Mouse (Mus musculus) thymus, postnatal 10 days (tissue): Measurements from ENCODE around the gene Tmem198b.
"Not testable (repeated sequence)": the region's sequence is repeated elsewhere in the genome, so short reads cannot be mapped to it uniquely, and the experiment has no call there.

Experiments used
- DNase-seq, 2 experiments: peaks; one replicate each; pipeline ENCODE4 v3.0.0; 2021; ENCODE audit warnings: low spot score in 2 of 2

The Tmem198b gene

DNA sequence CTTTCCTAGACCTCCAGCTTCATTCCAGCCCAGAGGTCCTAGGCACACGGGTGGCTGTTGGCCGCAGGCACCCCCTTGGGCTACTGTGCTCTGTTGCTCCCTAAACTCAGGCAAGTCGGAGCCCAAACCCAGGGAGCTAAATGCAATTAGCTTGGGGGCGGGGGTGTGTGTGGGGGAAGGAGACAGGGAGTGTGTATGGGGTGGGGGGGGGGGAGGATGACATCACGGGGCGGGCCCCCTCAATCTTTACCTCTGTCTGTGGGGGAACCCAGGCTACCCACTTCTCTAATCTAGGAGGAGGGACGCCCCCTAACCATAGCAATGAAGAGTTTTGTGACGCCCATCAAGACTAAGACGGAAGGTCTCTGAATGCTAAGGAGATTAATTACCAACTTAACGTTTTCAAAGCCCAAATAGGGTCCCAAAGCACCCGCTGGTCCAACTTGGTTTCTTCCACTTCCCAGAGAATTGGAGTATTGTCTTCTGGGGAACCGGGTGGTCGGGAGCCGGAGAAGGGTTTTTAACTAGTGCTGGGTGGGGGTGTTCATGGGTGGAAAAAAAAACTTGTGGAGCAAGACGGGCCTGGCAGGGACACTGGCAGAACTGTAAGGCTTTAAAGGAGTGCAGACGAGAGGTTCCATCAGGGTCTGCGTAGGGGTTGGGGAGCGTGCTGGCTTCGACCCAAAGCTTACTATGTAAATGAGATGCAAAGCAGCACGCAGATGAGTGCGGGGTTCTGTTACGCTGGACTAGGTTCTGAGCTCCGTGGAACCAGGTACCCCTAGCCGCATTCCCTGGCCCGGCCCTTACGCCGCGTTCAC, at the start of gene Tmem198b:
TSS of gene Tmem198b (minus strand) at position 100 of the 821 bp plus-strand sequence.
- DNase-seq, result peak; percentile 45 to 49

DNA sequence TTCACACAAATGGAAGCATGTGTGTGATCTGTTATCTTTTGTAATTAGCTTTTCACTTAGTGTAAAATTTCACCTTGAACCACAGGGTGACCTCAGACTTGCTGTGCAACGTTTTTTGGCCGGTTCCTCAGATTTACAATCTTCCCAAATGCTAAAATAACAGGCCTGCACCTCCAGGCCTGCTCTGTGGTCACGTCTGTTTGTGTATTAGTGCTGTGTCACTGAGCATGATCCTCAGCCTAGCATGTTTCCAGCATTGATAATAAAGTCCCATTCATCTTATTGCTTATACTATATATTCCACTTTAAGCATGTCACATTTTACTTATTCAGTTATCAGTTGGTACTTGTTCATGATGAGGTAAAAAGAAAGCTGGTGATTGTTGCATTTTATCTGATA, 46.2 kb upstream of the Tmem198b start:
- DNase-seq, result no peak

DNA sequence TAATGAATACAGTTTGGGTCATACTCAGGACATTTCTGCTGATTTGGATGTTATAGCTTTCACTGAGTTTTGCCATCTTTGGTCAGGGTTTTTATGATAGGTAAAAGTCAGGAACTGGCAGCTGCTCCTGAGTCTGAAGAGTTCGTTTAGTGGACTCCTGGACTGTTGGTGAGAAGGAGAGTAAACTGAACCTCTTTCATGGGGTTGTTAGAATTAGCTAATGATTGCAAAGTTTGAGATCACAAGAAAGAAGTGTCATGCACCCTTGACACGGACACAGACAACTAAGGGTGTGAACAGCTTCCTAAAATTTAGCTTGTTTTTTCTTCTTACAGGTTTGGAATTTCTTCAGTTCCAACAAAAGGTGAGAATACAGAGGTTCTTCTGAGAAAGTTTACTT, 44.3 kb upstream of the Tmem198b start:
- no peak for DNase-seq

DNA sequence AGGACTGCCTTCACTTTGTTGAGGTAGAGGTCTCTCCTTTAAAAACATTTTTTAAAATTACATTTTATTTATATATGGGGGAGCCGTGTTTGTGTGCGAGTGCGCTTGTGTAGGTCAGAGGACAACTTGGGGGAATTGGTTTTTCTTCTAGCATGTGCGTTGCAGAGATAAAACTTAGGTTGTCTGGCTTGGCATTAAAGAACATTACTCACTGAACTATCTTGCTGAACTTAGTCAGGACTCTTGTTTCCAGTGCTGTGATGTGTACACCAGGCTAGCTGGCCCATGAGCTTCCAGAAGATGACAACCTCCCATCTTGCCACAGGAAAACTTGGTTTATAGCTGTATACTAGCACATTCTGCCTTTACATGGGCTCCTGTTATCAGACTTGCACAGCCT, 42.5 kb upstream of the Tmem198b start:
- DNase-seq, result no peak

GRCm38 (mm10) chr10:128845516-128845915, 41.3 kb upstream of the Tmem198b start:
- DNase-seq, result no peak

- no peak for DNase-seq
These were observed 39.1 kb upstream of the Tmem198b start for GRCm38 (mm10) chr10:128843260-128843659.

- DNase-seq, result no peak
These were observed 36.4 kb upstream of the Tmem198b start for GRCm38 (mm10) chr10:128840612-128841011.

DNA sequence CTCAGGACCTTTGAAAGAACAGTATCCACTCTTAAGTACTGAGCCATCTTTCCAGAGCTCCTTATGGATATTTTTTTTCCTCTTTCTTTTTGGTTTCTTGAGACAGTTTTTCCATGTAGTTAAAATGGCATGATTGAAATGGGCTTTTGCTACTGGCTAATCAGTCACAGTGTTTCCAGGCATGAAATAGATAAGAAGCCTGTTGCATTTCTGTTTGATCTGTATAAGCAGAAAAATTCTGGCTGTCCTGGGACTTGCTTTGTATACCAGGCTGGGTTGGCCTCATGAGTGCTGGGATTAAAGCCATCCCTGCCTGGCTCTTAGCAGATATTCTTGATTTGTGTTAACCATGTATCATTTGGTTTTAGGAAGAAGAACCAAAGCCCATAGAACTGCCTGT, 35.3 kb upstream of the Tmem198b start:
- no peak for DNase-seq

GRCm38 (mm10) chr10:128837400-128837799, 33.2 kb upstream of the Tmem198b start:
- DNase-seq, result no peak

DNA sequence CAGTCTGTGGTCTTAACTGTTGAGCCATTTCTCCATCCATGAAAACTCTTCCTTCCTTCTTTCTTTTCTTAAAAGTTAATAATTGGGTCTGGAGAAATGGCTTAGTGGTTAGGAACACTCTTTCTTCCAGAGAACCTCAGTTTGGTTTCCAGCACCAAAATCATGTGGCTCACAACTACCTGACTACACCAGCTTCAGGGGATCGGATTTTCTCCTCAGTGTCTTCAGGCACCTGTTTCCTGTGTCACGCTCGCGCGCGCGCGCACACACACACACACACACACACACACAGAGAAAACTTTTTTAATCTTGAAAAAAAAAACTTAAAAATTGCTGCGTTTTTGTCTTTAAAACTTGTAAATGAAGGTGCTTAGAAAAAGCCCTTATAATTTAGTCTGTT, 19.7 kb upstream of the Tmem198b start:
- no peak for DNase-seq

DNA sequence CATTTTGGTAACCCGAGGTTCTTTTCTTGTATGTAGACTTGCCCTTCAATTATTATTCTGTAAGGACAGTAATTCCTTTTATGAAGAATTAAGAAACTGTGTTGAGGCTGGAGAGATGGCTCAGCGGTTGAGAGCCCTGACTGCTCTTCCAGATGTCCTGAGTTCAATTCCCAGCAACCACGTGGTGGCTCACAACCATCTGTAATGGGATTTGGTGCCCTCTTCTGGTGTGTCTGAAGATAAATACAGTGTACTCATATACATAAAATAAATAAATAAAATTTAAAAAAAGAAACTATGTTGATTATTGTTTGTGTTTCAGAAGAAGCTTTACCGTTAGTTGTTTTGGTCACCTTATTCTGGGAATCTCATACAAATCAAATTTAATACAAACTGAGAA, 18.9 kb upstream of the Tmem198b start:
- DNase-seq, result not testable (repeated sequence)

GRCm38 (mm10) chr10:128822135-128822534, 18.0 kb upstream of the Tmem198b start:
- no peak for DNase-seq

DNA sequence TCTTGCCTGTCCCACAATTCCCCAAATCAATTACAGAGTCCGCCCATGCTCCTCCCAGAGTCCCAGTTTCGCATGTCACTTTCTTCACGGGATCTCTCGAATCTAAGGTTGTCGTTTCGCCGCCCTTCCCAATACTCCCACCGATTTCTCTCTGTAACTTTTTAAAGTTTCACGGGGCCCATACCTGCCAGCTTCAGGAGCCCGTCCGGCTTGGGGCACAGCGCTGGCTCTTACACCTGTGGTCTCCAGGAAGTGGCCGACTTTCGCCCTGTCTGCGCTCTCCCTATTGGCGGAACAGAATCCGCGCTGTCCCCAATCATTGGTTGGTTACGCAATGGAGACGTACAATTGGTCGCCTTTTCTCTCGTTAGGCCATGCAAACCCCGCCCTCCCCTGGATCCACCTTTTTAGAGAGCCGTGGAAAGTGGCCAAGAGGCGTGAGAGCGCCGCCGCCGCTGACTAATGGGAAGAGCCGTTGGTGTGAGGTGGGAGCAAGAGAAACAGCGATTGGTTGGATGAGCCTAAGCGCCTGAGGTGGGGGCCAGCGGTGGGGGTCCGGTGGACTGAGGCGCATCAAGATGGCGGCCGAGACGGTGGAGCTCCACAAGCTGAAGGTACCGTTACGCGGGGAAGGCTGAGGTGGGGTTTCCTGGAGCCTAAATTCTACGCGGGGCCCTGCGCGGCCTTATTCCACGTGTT, 17.3 kb upstream of the Tmem198b start, which contains the start of gene Ormdl2:
TSS of gene Ormdl2 (minus strand) at position 288 of the 699 bp plus-strand sequence.
- DNase-seq, result peak; percentile 88 to 91

DNA sequence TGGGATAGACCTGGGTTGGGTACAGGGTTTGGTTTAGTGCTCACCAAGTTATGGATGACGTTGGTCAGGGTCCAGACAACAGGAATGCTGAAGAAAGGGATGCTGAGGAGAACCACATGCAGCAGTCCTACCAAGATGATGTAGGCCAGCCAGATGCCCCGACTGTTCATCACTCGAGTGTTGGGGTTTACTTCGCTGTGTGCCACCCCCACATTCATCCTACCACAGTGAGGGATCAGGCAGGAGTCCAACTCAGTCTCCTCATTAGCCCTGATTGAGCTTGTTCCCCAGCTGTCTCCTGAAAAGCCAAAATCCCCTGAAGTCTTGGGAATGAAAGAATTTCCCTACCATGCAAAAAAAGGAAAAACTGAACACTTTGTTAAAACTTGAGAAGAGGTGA, 16.0 kb upstream of the Tmem198b start:
- no peak for DNase-seq

GRCm38 (mm10) chr10:128817033-128817432, 12.9 kb upstream of the Tmem198b start, which contains the start of gene Sarnp:
Sarnp (plus strand) TSS chr10:128817333.
- DNase-seq, result no peak

GRCm38 (mm10) chr10:128807018-128807417, 2.8 kb upstream of the Tmem198b start:
- no peak for DNase-seq

DNA sequence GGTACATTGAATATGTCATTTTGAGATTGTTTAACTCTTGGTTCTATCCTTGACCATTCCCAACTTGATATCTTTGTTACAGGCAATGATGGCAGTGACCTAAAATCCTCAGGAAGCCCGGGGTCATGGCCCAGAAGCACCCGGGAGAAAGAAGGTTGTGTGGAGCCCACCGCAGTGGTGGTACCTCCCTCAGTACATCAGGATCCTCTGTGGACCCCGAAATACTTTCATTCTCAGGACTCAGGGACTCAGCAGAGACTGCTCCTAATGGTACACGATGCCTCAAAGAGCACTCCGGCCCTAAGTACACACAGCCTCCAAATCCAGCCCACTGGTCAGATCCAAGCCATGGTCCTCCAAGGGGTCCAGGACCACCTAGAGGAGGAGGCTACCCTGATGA, 1.9 kb upstream of the Tmem198b start:
- DNase-seq, result no peak

GRCm38 (mm10) chr10:128805092-128806000, 1.2 kb upstream of the Tmem198b start:
- DNase-seq, result peak; percentile 96 to 97

DNA sequence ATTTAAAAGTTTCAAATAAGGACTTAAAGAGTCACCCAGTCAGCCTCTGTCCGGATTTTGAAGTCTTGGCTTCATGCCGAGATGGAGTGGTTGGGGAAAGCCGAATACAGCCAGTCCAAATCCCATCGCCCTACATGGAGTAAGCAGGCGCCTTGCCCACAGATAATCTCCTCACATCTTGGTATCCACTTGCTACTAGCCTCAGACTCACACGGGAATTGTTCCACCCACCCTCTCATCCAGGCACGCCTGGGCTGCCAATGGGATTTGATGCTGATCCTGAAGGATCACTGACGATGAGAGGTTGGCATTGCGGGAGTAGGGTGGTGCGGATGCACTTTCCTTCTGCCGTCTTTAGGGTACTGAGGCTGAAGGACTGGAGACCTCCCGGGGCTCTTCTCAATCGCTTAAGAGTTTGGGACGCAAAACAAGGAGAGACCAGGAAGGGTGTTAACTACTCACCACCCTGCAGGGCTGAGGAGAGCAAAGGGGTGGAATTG, 349 bp downstream of the Tmem198b start, which contains the start of gene Dnajc14:
TSS of gene Dnajc14 (plus strand) at position 292 of the 500 bp plus-strand sequence.
- peak in 1 of 2 experiments; percentile 16 for DNase-seq

- no peak for DNase-seq
These were observed 809 bp downstream of the Tmem198b start for GRCm38 (mm10) chr10:128803361-128803760.

DNA sequence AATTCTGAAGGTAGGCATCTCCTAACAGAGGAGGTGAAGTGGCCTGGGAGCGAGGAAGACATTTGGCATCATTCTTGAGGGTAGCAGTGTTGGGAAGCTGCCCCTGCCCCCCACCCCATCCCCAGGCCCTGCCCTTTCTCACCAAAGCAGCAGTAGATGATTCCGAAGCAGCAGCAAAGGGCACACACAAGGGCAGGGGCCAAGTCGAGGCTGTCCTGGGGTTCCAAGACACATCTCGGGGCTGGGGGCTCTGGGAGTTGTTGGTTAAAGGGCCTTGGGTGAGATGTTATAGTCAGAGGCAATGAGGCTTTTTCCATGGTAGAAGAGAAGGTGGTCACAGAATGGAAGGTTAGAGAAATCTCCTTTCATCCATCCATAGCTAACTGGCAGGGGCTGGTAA, 1.2 kb downstream of the Tmem198b start:
- no peak for DNase-seq
